Mouse (Mus musculus): ENCODE measurements around the gene Pofut2.

Gene Pofut2

DNA sequence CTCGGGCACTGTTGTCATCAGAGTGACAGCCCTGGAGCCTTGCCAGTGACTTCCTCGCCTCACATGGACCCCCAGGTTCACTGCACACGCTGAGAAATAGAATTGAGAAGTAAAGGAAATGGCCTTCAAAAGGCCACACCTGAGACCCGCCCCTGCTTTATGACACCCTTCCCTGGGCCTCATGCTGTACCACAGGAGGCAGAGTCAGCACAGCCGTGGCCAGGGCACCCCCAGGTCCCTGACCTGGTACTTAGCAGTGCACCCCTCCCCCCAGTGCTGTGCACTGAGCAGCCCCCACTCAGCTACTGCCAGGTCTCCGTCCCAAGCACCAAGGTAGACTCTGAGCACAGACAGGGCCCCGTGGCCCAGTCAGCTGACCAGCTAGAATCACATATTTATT lies 10.1 kb downstream of the Pofut2 start:
- DNase-seq (ENCODE audit: low read depth): no peak

DNA sequence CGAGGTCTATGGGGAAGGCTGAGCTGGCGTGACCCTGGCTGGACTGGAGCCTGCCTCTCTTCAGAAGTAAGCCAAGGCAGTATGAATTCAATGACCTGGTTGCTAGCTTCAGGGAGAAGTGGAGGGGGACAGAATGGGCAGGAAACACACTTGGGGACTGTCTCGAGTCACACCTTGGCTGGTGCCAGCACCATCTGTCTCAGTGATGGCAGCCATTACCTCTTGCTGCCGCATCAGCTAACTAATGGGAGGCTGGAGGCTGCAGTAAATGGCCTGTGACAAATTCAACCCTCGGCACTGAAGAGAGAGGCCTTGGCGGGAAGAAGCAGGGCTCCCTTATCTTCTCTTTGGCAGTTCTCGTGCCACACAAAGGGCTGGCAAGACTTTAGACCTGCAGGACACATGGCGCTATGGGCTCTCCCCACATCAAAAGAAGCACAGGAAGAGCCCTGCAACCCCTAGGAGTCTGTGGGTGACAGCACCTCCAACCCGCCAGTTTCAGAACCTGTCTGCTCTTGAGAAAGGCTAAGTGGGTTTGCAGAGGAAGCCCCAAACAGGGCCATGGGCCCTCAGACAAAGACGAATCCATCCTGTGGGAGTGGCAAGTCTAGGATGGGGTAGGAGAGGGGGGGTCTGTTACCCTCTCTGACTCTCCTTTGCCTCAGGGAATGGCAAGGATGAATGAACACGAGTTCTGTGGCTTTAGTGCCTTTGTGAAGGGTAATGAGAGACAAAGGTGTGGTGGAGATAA lies 14.1 kb downstream of the Pofut2 start:
- DNase-seq (ENCODE audit: low read depth): no peak

DNA sequence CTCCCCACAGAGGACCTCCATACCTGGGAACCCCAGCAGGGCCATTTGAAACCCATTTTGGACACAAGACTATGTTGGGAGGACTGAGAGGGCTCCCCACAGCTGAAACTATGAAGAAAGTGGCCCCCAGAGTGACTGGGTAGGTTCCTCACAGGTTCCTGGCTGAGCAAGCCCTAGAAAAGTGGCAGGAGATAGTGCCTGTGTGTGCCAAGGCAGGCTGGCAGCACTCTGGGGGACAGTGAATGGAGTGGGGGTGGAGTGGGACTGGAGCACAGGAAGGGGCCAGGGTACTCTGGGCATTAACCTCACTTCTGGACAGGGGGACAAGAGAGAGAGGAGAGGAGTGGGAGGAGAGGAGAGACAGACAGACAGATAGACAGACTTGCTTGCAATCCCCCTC lies 14.8 kb downstream of the Pofut2 start:
- DNase-seq (ENCODE audit: low read depth): no peak

DNA sequence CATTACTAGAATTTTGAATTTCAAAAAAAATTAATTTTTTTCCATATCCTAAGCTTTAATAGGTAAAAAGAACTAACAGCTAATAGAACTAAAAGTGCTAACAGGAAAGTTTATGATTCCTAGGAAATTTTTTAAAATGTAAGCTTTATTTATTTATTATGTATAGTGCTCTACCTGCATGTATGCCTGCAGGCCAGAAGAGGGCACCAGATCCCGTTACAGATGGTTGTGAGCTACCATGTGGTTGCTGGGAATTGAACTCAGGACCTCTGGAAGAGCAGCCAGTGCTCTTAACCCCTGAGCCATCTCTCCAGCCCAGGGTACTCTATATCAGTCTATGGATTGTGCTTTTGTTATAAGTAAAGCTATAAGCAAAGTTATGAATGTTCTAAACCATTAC lies 23.1 kb downstream of the Pofut2 start:
- DNase-seq (ENCODE audit: low read depth): peak; percentile 11

DNA sequence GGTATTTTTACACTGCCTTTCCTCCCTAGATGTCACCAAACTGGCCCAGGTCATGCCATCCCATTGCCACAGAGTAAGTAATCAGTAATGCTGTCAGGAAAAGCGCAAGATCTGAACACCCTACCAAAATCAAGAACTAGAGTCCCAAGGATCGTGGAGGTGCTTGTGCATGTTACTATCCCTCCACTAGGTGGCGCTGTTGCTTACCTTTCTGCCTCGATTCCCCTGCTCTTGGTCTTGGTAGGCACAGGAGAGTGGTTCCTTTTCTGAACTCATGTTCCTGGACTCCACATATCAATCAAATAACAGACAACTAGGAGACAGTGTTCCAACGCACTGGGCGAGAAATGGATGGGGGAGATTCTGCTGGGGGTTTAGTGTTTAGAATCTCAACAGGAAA lies 23.8 kb downstream of the Pofut2 start:
- peak; percentile 73 for DNase-seq (ENCODE audit: low read depth)

- no peak for DNase-seq (ENCODE audit: low read depth)
Measured at GRCm38 (mm10) chr10:77284832-77285231, 25.8 kb downstream of the Pofut2 start.

DNA sequence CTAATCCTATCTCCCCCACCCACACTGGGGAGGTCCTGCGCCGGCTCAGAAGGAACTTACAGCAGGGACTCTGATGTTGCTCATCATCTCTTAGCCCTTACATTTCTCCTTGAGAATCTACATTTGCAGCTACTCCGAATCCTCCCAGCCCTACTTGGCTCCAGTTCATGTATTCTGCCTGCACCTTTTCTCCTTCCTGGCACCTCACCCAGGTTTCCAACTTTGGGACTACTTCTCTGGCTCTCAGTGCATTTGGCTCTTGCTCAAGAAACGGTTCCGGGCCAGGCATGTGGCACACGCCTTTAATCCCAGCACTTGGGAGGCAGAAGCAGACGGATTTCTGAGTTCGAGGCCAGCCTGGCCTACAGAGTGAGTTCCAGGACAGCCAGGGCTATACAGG lies 28.6 kb downstream of the Pofut2 start:
- no peak for DNase-seq (ENCODE audit: low read depth)

DNA sequence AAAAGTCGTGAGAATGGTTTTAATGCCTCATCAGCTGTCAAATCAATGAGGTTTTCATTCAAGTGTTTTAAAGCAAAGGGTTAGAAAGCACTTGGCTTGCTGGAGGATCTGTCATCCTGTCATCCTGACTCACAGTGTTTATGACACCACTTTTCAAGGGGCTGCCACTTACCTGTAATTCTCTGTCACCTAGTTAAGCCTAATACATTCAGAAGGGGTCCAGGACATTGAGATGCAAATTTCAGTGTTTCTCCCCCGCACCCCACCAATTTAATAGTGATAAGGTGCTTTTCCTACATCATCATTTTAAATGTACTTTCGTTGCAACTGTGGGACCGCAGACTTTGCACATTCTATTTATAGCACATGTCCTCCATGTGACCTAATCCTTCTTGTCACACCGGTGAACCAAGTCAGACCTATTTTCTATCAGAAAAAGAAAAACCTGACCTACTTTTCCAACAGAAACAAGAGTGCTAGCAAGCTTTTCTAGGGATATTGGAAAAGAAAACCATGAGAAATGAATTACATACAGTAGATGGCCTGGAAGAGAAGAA lies 29.7 kb downstream of the Pofut2 start:
- no peak for DNase-seq (ENCODE audit: low read depth)

DNA sequence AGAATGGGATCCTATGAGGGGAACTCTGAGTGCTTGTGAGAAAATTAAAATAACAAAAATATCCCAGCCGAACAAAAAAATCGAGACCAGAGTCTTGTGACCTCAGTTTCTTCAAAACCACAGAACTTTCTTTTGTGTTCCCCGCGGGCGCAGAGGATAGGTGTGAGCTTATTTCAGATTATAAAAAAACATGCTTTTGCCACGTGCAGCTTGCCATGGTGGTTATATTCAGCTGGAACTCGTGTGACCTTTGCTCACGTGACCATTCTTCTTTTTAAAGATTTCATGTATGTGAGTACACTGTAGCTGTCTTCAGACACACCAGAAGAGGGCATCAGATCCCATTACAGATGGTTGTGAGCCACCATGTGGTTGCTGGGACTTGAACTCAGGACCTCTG lies 30.5 kb downstream of the Pofut2 start:
- no peak for DNase-seq (ENCODE audit: low read depth)

GRCm38 (mm10) chr10:77290624-77291366 lies 31.8 kb downstream of the Pofut2 start:
- peak; percentile 25 for DNase-seq (ENCODE audit: low read depth)

- DNase-seq (ENCODE audit: low read depth): no peak
Measured at GRCm38 (mm10) chr10:77294691-77295090, 35.7 kb downstream of the Pofut2 start.

- no peak for DNase-seq (ENCODE audit: low read depth)
Measured at GRCm38 (mm10) chr10:77298621-77299020, 39.6 kb downstream of the Pofut2 start.

DNA sequence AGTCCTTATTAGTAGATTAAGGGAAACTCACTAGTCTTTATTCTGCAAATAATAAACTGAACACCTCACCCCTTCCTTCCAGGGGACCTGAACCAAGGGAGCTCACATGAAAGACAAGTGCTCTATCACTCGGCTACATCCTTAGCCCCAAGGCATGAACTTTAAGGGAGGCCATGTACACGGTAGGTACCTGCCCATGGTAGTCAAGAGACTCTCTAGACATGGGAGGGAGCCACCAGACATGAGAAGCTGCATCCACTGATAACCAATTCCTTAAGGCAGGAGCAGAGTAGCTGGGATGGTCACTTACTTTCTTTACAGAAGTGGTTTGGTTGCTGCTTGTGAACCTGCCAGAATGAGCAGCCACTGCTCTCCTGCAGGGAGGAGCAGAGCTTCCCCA lies 40.2 kb downstream of the Pofut2 start:
- DNase-seq (ENCODE audit: low read depth): no peak

DNA sequence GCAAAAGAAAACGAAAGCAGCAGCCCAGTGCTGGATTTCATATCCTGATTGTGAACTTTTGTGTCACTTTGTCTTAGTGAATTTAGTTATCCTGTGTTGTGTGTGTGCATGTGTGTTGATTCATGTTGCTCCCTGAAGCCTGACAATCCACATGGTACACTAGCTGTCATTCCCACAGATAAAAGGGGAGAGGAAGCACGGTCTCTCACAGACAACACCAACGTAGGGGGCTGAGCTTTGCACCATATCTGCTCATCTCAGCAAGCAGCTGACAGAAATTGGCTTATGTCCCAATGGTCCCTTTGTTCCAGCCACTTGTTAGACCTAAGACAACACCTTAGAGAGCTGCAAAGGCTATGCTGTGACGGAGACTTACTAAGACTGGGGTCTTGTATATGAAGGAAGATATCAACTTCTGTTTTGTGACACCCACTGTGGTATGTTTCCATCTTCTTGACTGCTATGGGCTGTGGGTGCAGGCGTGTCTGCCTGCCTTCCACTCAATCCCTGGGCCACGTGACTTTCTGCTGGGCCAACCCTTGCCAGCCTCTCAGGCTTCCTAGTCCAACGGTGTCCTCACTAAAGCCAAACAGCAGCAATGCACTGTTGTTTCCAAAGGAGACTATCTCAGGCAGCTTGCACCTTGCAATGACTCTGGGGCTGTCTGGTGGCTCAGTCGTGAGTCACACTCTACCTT lies 41.4 kb downstream of the Pofut2 start:
- DNase-seq (ENCODE audit: low read depth): no peak

- no peak for DNase-seq (ENCODE audit: low read depth)
Measured at GRCm38 (mm10) chr10:77300934-77301297, 41.9 kb downstream of the Pofut2 start.

DNA sequence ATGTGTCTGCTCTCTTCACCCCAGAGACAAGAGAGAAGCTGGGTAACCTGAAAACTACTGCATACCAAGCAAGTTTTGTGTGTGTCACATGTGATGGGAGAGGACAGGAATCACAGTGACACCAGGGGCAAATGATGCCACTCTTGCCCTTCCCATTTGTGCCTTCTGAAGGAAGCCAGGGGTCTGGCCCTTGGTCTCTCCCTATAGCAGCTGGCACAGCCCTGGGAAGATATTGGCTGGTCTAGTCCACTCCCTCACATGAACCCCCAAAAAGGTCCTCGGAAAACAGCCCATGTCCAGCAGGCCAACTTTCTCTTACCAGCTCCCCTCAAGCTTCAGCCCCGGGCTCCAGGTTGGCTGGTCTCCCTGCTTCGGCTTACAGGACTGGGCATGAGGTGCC lies 45.3 kb downstream of the Pofut2 start:
- DNase-seq (ENCODE audit: low read depth): no peak

GRCm38 (mm10) chr10:77304840-77305533 lies 46.0 kb downstream of the Pofut2 start:
- DNase-seq (ENCODE audit: low read depth): no peak

DNA sequence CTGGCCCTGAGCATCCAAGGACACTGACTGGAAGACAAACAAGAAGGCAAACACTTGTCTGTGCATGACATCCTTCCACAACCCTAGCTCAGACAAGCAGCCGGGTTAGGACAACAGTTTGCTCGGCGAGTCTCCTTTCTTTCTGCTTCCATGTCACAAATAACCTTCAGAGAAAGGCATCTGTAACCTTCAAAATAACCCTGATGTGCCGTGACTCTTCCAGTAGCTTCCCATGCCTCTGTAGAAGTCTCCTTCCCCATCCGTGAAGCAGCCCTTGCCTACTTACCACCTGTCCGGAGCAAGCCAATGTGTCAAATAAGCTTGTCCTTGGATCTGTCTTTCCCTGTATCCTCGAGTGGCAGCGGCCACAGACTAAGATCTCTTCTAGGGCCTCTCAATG lies 46.7 kb downstream of the Pofut2 start:
- DNase-seq (ENCODE audit: low read depth): no peak

DNA sequence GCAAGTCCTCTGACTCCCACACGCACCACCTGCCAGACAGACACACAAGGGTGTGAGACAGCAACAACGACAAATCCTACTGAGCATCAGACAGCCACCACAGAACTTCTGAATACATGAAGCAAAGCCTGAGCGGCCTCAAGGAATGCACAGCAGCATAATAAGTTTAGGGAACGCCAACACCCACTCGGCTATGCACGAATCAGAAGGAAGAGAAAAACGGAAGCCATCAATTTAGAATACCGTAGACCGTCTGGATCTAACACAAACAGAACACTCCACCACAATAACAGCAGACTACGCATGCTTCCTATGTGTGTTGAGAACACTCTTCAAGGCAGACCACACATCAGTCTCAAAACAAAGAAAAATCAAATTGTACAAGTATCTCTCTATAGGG lies 50.0 kb downstream of the Pofut2 start:
- no peak for DNase-seq (ENCODE audit: low read depth)

DNA sequence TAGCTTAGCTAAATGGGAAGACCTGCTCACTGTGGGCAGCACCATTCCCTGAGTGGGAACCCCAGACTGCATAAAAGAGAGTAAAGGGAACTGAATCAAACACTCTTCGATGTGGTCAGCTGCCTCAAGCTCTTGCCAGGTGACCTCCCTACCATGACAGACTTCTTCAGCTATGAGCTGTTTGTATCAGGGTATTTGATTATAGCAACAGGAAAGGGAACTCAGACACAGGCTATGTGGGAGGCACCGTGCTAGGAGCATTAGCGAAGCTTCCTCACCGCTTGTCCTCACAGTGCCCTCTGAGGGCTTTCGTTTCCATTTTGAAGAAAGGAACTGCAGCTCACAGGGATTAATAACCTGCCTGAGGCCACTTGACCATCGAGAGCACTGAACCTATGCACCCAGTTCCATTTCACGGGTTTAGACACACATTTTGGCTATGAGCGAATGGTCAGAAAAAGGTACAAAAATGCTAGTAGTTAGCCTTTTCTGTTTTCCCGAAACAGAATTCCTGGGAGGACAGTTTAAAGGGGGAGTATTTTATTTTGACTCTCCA lies 55.8 kb downstream of the Pofut2 start:
- no peak for DNase-seq (ENCODE audit: low read depth)

- no peak for DNase-seq (ENCODE audit: low read depth)
Measured at GRCm38 (mm10) chr10:77315682-77316081, 56.7 kb downstream of the Pofut2 start.

Measured in 416B (cell line).